Mouse (Mus musculus) kidney, embryonic 16.5 days (tissue): ENCODE measurements around the gene Ubxn7. TPM values are rescaled to one million over a fixed set of nuclear protein-coding genes. Genes with fewer than 3 reads are reported as not detected.

Source experiments
- ATAC-seq: fragments of 200-750 bp; cut with Nextera tagmentation; 2 replicates; pipeline ENCODE4 v1.8.0; 2017; ENCODE audit warnings: moderate TSS enrichment; ENCODE audit not compliant: low FRiP score, low TSS enrichment
- H3K27ac ChIP-seq: fragments of 300-500 bp; sonication (generic); 2 replicates; pipeline ENCODE4 v1.5.1; 2014; ENCODE audit warnings: low read length
- H3K27me3 ChIP-seq: fragments of 300-500 bp; sonication (generic); 2 replicates; pipeline ENCODE4 v1.6.1; 2014; ENCODE audit warnings: low read length, control low read depth, mixed read lengths; ENCODE audit not compliant: insufficient read depth
- H3K36me3 ChIP-seq: fragments of 300-500 bp; sonication (generic); 2 replicates; pipeline ENCODE4 v1.6.1; 2014; ENCODE audit warnings: low read length, control low read depth, mixed read lengths; ENCODE audit not compliant: insufficient read depth
- H3K4me1 ChIP-seq: fragments of 300-500 bp; sonication (generic); 2 replicates; pipeline ENCODE4 v1.6.1; 2014; ENCODE audit warnings: low read length, control low read depth, mixed read lengths; ENCODE audit not compliant: insufficient read depth
- H3K4me2 ChIP-seq: fragments of 300-500 bp; sonication (generic); replicated peaks from 2 replicates; pipeline ENCODE4 v1.6.1; 2014; ENCODE audit warnings: low read depth, low read length
- H3K4me3 ChIP-seq: fragments of 300-500 bp; sonication (generic); 2 replicates; pipeline ENCODE4 v1.5.1; 2014; ENCODE audit warnings: mild to moderate bottlenecking, low read length
- H3K9ac ChIP-seq: fragments of 300-500 bp; sonication (generic); replicated peaks from 2 replicates; pipeline ENCODE4 v1.6.1; 2014; ENCODE audit warnings: low read length
- H3K9me3 ChIP-seq: fragments of 300-500 bp; sonication (generic); 2 replicates; pipeline ENCODE4 v1.6.1; 2016; ENCODE audit warnings: low read length, control low read depth
- WGBS: fragments of 180-500 bp; shearing (Covaris S2); extraction: QIAGEN DNeasy Blood & Tissue Kit; methylation state at CpG from one replicate; pipeline ENCODE4 v1.1.7; 2014; 5-methylcytosine and 5-hydroxymethylcytosine counted together
- polyA plus RNA-seq: library from polyadenylated mRNA; unstranded; fragments of >200 nt; fragmentation: Nextera tagmentation; extraction: Ambion mirVana; gene quantifications from 2 replicates; pipeline ENCODE4 v1.2.1, GENCODE M21; 2015

Ubxn7 gene
- polyA plus RNA-seq, 1 experiment from 2014 or later, result 23.2 TPM

DNA sequence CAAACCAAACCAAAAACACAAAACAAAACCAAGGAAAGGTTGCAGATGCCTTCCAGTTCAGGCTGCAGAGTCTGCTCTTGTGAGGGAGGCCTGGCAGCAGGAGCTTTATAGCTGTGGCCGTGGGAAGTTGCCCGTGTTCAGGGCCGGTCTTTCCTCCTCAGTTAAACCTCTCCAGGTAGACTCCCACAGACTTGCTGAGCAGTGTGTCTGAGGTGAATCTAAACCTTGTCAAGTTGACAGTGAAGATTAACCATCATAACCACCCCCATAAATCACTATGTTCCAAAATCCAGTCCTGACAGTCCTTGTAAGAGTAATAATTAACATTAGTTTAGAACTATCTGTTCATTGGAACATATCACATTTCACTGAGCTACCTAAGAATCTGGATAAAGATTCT lies 95.4 kb downstream of the Ubxn7 start:
- Histone ChIP-seq H3K9ac (no peak overlapping the region), H3K9me3 (no peaks in the 10 kb centered on the region), H3K4me3 (no peak overlapping the region), H3K27me3 (no peaks in the 10 kb centered on the region), H3K36me3 (no peaks in the 10 kb centered on the region), H3K4me2 (no peak overlapping the region), H3K27ac (no peak overlapping the region), H3K4me1 (peaks cover 9% of the 10 kb centered on the region; the same call in 1 of the 2 replicates)
- WGBS, result 64% methylated on average over 3 of the region's 3 CpGs
- no peak for ATAC-seq

DNA sequence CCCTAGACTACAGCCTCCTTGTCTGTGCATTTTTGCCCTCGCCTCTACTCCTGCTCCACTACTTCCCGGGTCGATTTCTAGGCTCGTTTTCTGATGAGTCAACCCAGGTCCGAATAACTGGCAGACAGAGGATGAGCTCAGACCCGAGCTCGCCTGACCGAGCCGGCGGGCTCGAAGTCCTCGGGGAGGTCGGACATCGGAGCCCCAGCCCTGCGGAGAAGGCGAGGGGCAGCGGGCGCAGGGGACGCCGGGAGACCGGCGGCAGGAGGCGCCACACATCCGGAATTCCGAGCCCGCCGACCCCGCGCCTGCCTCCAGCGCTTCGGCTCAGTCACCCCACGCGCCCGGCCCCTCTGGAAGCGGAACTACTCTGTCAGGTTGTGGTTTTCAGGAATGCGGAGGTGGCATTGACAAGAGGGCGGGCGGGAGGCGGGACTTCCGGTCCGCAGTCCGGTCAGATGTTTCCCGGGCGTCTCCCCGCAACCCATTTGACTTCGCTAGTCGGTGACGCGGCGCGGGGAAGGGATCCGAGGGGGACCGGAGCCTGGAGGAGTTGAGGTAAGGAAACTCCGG lies 98.5 kb downstream of the Ubxn7 start, which contains the start of gene Pcyt1a:
Gene Pcyt1a (plus strand): TSS at position 448 of the 573 bp plus-strand sequence.
- Histone ChIP-seq H3K27ac (peak within 1 kb of the TSS; percentile 91), H3K36me3 (no peaks in the 10 kb centered on the region), H3K9me3 (no peaks in the 10 kb centered on the region), H3K4me1 (peaks cover 9% of the 10 kb centered on the region; the same call in 1 of the 2 replicates), H3K27me3 (no peaks in the 10 kb centered on the region), H3K4me2 (peak within 1 kb of the TSS; percentile 94), H3K9ac (peak within 1 kb of the TSS; percentile 85), H3K4me3 (peak within 1 kb of the TSS; percentile 69)
- under 1% methylated on average over 54 of the region's 54 CpGs for WGBS
- ATAC-seq, result peak; percentile 98

- H3K27ac ChIP-seq, result peak overlapping the region; percentile 91
- H3K4me2 ChIP-seq, result peak overlapping the region; percentile 94
- no peaks in the 10 kb centered on the region for H3K36me3 ChIP-seq
- peak; percentile 83 for ATAC-seq
- H3K4me3 ChIP-seq, result peak overlapping the region; percentile 69
- under 1% methylated on average over 28 of the region's 28 CpGs for WGBS
- peak overlapping the region; percentile 85 for H3K9ac ChIP-seq
- no peaks in the 10 kb centered on the region for H3K9me3 ChIP-seq
- H3K4me1 ChIP-seq, result peaks cover 9% of the 10 kb centered on the region; the same call in 1 of the 2 replicates
- no peaks in the 10 kb centered on the region for H3K27me3 ChIP-seq
Measured at GRCm38 (mm10) chr16:32431047-32431591, 99.1 kb downstream of the Ubxn7 start.

DNA sequence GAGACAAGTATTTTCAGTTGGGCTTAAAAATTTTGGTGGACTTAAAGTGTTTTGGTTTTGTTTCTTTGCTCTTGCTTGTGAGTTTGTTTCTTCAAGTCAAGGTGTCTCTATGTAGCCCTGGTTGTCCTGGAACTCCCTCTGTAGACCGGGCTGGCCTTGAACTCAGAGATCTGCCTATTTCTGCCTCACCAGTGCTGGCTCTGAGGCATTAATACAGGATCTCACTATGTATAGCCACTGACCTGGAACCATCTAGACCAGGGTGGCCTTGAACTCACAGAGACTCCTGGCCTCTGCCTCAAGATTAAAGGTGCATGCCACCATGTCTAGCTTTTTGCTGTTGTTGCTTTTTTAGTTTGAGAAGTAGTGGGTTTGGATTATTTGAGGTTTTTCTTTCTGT lies 99.9 kb downstream of the Ubxn7 start:
- 93% methylated on average over 1 of the region's 1 CpGs for WGBS
- H3K4me2 ChIP-seq, result peak overlapping the region; percentile 94
- H3K36me3 ChIP-seq, result no peaks in the 10 kb centered on the region
- H3K9me3 ChIP-seq, result no peaks in the 10 kb centered on the region
- no peak overlapping the region for H3K9ac ChIP-seq
- ATAC-seq, result no peak
- no peak overlapping the region for H3K27ac ChIP-seq
- no peaks in the 10 kb centered on the region for H3K27me3 ChIP-seq
- H3K4me3 ChIP-seq, result peak overlapping the region; percentile 69
- H3K4me1 ChIP-seq, result peaks cover 9% of the 10 kb centered on the region; the same call in 1 of the 2 replicates

- 79% methylated on average over 2 of the region's 2 CpGs for WGBS
- no peak for ATAC-seq
- Histone ChIP-seq H3K4me3 (no peak overlapping the region), H3K9me3 (no peaks in the 10 kb centered on the region), H3K27ac (no peak overlapping the region), H3K4me2 (no peak overlapping the region), H3K4me1 (peaks cover 11% of the 10 kb centered on the region; the same call in 1 of the 2 replicates), H3K9ac (no peak overlapping the region), H3K36me3 (no peaks in the 10 kb centered on the region), H3K27me3 (no peaks in the 10 kb centered on the region)
Measured at GRCm38 (mm10) chr16:32433138-32433537, 101.1 kb downstream of the Ubxn7 start.

- Histone ChIP-seq H3K27ac (no peak overlapping the region), H3K9ac (no peak overlapping the region), H3K4me2 (no peak overlapping the region), H3K9me3 (no peaks in the 10 kb centered on the region), H3K27me3 (no peaks in the 10 kb centered on the region), H3K36me3 (no peaks in the 10 kb centered on the region), H3K4me1 (peaks cover 12% of the 10 kb centered on the region; the same call in 1 of the 2 replicates), H3K4me3 (no peak overlapping the region)
- WGBS, result 56% methylated on average over 6 of the region's 6 CpGs
- ATAC-seq, result no peak
Measured at GRCm38 (mm10) chr16:32434066-32434465, 102.0 kb downstream of the Ubxn7 start.

DNA sequence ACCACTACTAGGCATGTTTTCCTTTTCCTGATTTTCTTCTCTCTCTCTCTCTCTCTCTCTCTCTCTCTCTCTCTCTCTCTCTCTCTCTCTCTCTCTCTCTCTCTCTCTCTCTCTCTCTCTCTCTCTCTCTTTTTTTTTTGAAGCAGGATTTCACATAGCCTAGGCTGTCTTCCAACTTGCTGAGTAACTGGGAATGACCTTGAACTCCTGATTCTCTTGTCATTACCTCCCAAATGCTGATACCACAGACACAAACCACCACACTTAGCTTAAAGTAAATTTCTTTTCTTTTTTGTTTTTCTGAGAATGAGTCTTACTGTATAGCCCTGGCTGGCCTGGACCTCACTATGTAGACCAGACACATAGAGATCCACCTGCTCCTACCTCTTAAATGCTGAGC lies 102.6 kb downstream of the Ubxn7 start:
- Histone ChIP-seq H3K27ac (no peak overlapping the region), H3K4me2 (no peak overlapping the region)
- no peak for ATAC-seq

DNA sequence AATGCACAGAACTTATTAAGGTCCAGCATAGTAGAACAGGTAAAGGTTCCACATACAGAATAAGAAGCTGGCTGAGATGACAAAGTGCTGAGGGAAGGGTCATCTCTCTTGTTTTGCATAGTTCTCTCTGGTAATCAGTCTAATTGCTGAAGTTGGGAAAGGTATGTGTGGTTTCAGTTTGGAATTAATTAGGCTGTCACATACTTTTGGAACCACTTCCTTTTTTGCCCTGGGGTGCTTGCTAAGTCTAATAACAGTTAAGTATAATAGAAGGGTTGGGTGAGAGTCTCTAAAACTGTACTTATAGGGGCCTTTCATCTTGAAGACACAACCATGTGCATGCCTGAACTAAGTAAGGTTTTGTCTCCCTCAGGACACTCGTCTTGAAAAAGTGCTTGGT lies 104.6 kb downstream of the Ubxn7 start:
- 78% methylated on average over 1 of the region's 1 CpGs for WGBS
- ATAC-seq, result no peak
- Histone ChIP-seq H3K27me3 (no peaks in the 10 kb centered on the region), H3K4me1 (peaks cover 5% of the 10 kb centered on the region; the same call in 1 of the 2 replicates), H3K27ac (no peak overlapping the region), H3K4me3 (no peak overlapping the region), H3K4me2 (no peak overlapping the region), H3K9me3 (no peaks in the 10 kb centered on the region), H3K36me3 (peaks cover 4% of the 10 kb centered on the region; the same call in 1 of the 2 replicates), H3K9ac (no peak overlapping the region)

More for the DNA sequence above, 102.6 kb downstream of the Ubxn7 start:
- no peaks in the 10 kb centered on the region for H3K9me3 ChIP-seq
- no peaks in the 10 kb centered on the region for H3K27me3 ChIP-seq
- H3K4me3 ChIP-seq, result no peak overlapping the region
- peaks cover 10% of the 10 kb centered on the region; the same call in 1 of the 2 replicates for H3K4me1 ChIP-seq
- H3K9ac ChIP-seq, result no peak overlapping the region
- H3K36me3 ChIP-seq, result no peaks in the 10 kb centered on the region

DNA sequence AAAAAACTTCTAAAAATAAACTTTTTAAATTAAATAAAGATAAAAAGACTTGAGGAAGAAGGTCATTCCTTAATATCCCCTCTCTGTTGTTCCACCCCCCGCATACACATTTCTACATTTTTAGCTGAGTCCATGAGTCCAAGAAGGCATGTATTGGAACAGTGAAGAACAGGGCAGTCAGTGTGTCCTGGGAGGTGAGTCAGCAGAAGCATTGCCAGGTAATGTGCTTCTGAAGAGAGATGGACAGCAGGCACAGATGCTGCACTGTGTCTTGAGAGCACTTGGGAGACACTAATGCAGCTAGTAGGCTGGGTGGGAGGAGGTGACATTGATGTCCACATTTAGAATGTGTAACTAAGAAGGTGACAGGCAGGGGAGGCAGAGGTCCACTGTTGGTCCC lies 105.2 kb downstream of the Ubxn7 start:
- Histone ChIP-seq H3K4me2 (no peak overlapping the region), H3K4me3 (no peak overlapping the region), H3K27ac (no peak overlapping the region), H3K27me3 (no peaks in the 10 kb centered on the region), H3K9ac (no peak overlapping the region), H3K36me3 (peaks cover 4% of the 10 kb centered on the region; the same call in 1 of the 2 replicates), H3K4me1 (0 out of 2 replicates have a peak, but pooled peaks cover 2% of the 10 kb centered on the region), H3K9me3 (no peaks in the 10 kb centered on the region)
- no peak for ATAC-seq
- 97% methylated on average over 1 of the region's 1 CpGs for WGBS

DNA sequence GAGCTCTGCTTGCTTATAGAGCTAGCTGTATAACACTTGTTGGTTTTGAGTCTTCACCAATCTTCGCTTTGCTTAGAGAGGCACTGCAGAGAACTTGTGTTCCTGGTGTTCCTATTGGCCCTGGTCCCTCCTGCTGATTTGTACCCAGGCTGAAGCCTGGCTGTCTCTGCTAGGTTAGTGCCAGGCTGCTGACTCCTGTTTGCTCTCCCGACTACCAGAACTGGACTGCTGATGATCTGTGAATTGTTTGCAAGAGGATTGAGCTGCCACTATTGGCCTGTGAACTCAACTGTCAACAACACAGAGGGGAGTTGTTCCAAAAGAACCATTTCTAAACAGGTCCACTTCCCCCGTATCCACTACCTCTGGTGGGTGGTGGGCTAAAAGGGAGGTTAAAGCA lies 109.4 kb downstream of the Ubxn7 start:
- H3K9ac ChIP-seq, result no peak overlapping the region
- no peak overlapping the region for H3K4me3 ChIP-seq
- ATAC-seq, result no peak
- no peaks in the 10 kb centered on the region for H3K9me3 ChIP-seq
- H3K4me1 ChIP-seq, result 0 out of 2 replicates have a peak, but pooled peaks cover 2% of the 10 kb centered on the region
- H3K27me3 ChIP-seq, result no peaks in the 10 kb centered on the region
- 87% methylated on average over 3 of the region's 3 CpGs for WGBS
- H3K27ac ChIP-seq, result no peak overlapping the region
- H3K36me3 ChIP-seq, result peaks cover 4% of the 10 kb centered on the region; the same call in 1 of the 2 replicates
- H3K4me2 ChIP-seq, result no peak overlapping the region
